ENCODE assay signal across 8 mouse cellular contexts in the genomic region with DNA sequence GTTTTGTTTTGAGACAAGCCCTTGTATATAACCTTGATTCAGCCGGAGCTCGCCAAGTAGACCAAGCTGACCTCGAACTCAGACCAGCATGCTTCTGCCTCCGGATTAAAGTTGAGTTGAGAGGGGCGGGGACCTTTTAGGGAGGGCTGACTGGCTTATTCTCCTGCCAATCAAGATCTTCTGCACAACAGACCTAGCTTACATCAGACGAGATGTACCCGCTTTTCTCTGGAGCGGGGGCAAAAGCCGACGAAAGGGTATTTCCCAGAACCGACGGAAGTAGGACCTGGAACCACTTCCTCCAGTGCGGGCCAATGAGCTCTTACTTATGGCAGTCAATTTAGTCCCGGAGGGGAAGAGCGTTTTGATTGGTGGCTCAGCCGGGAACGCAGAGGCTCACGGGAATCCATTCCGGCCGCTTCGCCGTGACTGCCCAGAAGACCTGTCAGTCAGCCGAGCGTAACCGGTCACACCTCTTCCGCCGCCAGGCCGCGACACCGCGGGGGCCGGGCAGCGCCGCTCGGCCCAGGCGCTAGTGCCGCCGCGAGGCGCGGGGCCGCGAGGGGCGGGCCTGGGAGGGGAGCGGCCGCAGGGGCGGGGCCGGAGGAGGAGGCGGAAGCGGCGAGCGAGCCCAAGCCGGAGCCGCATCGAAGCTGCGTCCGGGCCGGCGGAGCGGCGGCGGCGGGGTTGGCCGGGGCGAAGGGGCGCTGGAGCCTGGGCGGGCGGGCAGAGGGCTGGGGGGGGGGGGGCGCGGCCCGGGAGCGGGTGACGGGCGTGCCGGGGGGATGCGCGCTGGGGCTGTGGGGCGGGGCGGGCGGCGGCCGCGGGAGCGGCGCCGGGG. TPM values are rescaled to one million over a fixed set of nuclear protein-coding genes. Genes with fewer than 3 reads are reported as not detected.
DNase-seq lines count a peak whose midpoint lies in the region; ATAC-seq lines count a peak whose summit lies in the region.

A gene (plus strand): TSS at position 401 of the 841 bp plus-strand sequence.

- H3K27me3 ChIP-seq in hindbrain, embryonic 16.5 days (replicated peaks; ENCODE audit: control insufficient read depth, insufficient read depth, low read length): no peaks in the 10 kb centered on the region

- H3K9ac ChIP-seq in hindbrain, embryonic 16.5 days (ENCODE audit: low read depth, low read length): peak within 1 kb of the TSS; percentile 94

- peak within 1 kb of the TSS; percentile 88 for H3K4me3 ChIP-seq in hindbrain, embryonic 16.5 days (ENCODE audit: low read length)
- H3K4me3 ChIP-seq in macrophage (ENCODE audit: inconsistent target): peak within 1 kb of the TSS; percentile 50

- DNase-seq in WW6 (ENCODE audit: low read depth, low spot score): peak; percentile 94
- peak; percentile 83 to 92 for DNase-seq in cerebellum, postnatal 4 days (ENCODE audit: low spot score in 2 of 2)
- DNase-seq in gastrocnemius, adult 18-20 months (ENCODE audit: low spot score): peak; percentile 97
- peak; percentile 93 to 97 for DNase-seq in left cerebral cortex, adult 18-20 months (ENCODE audit: low spot score in 2 of 2)
- DNase-seq in right cerebral cortex, adult 18-20 months: peak; percentile 98
- DNase-seq in urinary bladder, postnatal 10 days (ENCODE audit: low spot score): peak; percentile 76

- H3K4me1 ChIP-seq in hindbrain, embryonic 16.5 days (ENCODE audit: control insufficient read depth, insufficient read depth, low read depth, low read length): peaks cover 18% of the 10 kb centered on the region

- under 1% methylated on average over 40 of the region's 86 CpGs for WGBS in hindbrain, embryonic 16.5 days
- WGBS in macrophage (ENCODE audit: missing documents): under 1% methylated on average over 41 of the region's 86 CpGs

- H3K4me2 ChIP-seq in hindbrain, embryonic 16.5 days (ENCODE audit: low read length): peak within 1 kb of the TSS; percentile 74

- peaks cover 40% of the 10 kb centered on the region for H3K79me2 ChIP-seq in macrophage (ENCODE audit: inconsistent target)

- no peaks in the 10 kb centered on the region for H3K36me3 ChIP-seq in hindbrain, embryonic 16.5 days (ENCODE audit: control insufficient read depth, insufficient read depth, low read length)
- H3K36me3 ChIP-seq in macrophage (ENCODE audit: inconsistent target): no peaks in the 10 kb centered on the region

- ATAC-seq in hindbrain, embryonic 16.5 days: peak; percentile 98

- peak within 1 kb of the TSS; percentile 89 for H3K27ac ChIP-seq in hindbrain, embryonic 16.5 days (ENCODE audit: low read depth, low read length)
- H3K27ac ChIP-seq in macrophage: peak within 1 kb of the TSS; percentile 74

- no peaks in the 10 kb centered on the region for H3K9me3 ChIP-seq in hindbrain, embryonic 16.5 days (ENCODE audit: control insufficient read depth, low read length)

RNA-seq across cellular contexts. Expression of the gene that starts here (rescaled TPM):
- total RNA-seq in gastrocnemius, adult 18-20 months (2021): 10 to 100 TPM; 14.3 to 17.0 TPM
- 21.3 and 26.8 TPM in 2 replicates for polyA plus RNA-seq in hindbrain, embryonic 16.5 days (2015; fragmentation: Nextera tagmentation; extraction: Ambion mirVana)
- total RNA-seq in left cerebral cortex, adult 18-20 months (2021): 10 to 100 TPM; 65.0 to 65.2 TPM
- 100 to 1,000 TPM; 157 to 262 (median 211) TPM for total RNA-seq in macrophage (2018; cell fraction: chromatin; rRNA removed)
- 10 to 100 TPM; 23.1 to 36.7 (median 27.1) TPM for total RNA-seq in macrophage (2018; cell fraction: cytosol; rRNA removed)
- 100 to 1,000 TPM in 24 of 26 experiments, 10 to 100 TPM in 2; 90.2 to 191 (median 142) TPM for total RNA-seq in macrophage (2018; cell fraction: nucleus; rRNA removed)
- polyA plus RNA-seq in macrophage (2018): 26.0 to 36.0 TPM (median 32.5 TPM) in 3 replicates

Comparison
In these comparisons a context has a peak if more than half of its experiments do, and no peak if none do; other contexts are left out.
1. Peak in every context shown above with its lines: DNase-seq, ATAC-seq, H3K4me3 ChIP-seq and H3K27ac ChIP-seq.